Mouse (Mus musculus) bone marrow macrophage, adult 2 months (primary cell): ENCODE measurements around the gene Bivm. TPM values are rescaled to one million over a fixed set of nuclear protein-coding genes. Genes with fewer than 3 reads are reported as not detected.

ENCODE experiments used
- H3K27ac ChIP-seq: 2 replicates; pipeline ENCODE4 v1.5.1; 2012; ENCODE audit warnings: low read depth, low read length; ENCODE audit not compliant: insufficient read depth
- H3K4me1 ChIP-seq: 2 replicates; pipeline ENCODE4 v1.6.1; 2012; ENCODE audit warnings: low read length; ENCODE audit not compliant: control insufficient read depth, insufficient read depth
- H3K4me3 ChIP-seq: 2 replicates; pipeline ENCODE4 v1.5.1; 2012; ENCODE audit warnings: mild to moderate bottlenecking, low read length, moderate library complexity; ENCODE audit not compliant: insufficient read depth
- CTCF ChIP-seq: IDR thresholded peaks from 2 replicates; pipeline ENCODE4 v1.5.1; 2012; ENCODE audit warnings: low read depth, mild to moderate bottlenecking, low read length, moderate library complexity
- POLR2A ChIP-seq: IDR thresholded peaks from 2 replicates; pipeline ENCODE4 v1.6.1; 2012; ENCODE audit warnings: mild to moderate bottlenecking, low read depth, low read length, borderline replicate concordance
- polyA plus RNA-seq: library from polyadenylated mRNA; stranded (reverse); fragments of >200 nt; gene quantifications from 2 replicates; pipeline ENCODE4 v1.2.4, GENCODE M21; 2012; ENCODE audit not compliant: missing spikeins, insufficient read depth, insufficient read length

Bivm gene
- polyA plus RNA-seq, 1 experiment: 12.1 TPM

DNA sequence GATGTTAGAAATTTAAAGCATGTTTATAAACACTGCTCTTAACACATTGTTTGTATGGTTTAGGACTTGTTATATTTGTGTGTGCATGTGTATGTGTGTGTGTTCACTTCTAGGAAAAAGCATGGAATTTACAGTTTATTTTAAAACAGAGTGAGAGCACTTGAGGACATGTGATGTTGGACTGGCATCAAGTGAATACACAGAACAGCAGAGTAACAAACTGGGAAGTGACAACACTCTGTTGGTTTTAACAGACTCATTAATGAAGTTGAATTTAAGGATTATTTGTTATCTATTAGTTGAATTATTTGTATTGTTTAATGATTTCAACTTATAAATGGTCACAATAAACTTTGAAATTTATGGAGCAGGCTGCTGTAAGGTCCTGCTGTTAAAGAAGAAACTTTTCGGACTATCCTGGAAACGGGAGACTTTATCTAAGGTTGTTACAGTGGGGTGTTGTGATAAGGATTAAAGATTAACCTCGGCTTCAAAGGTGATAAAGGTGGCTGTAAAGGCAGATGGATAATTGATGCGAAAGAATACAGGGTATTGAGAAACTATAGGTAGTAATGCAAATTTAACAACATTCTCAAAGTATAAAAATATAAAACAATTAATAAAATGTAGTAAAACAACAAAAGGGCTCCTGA lies 11.3 kb downstream of the Bivm start:
- TF ChIP-seq CTCF (no peak), POLR2A (no peak)
- no peak overlapping the region for H3K27ac ChIP-seq
- H3K4me3 ChIP-seq: no peak overlapping the region
- H3K4me1 ChIP-seq: no peaks in the 10 kb centered on the region

DNA sequence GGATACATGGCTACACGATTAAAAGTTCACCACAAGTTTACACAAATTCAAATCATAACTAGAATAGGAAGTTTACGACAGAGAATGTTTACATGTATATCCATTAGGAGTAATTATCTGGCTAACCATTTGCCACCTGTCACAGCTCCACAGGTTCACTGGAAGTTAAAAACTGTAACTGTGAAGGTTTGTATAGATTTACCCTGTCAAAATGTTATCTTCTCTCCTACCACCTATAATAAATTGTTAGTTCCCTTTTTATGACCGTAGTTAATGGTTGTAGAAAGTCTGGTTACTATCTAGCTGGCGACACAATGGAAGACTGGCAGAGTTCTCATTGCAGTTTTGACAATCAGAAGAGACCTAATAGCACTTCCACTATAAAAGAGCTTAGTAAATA lies 21.5 kb downstream of the Bivm start:
- no peak overlapping the region for H3K27ac ChIP-seq
- H3K4me1 ChIP-seq: no peaks in the 10 kb centered on the region

DNA sequence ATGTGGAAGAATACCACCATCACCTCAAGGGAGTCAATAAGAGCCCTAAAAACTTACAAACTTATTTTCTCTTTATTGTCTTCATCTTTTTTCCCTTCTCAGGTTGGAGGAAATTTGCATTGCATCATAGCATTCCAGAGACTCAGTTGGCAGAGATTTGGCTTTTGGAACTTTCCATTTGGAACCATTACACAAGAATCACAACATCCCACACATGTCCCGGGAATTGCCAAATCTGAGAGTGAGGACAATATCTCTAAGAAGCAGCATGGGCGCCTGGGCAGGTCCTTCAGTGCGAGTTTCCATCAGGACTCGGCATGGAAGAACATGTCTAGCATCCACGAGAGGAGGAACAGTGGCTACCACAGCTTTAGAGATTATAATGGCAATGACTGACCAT lies 24.0 kb downstream of the Bivm start:
- no peak for TF ChIP-seq CTCF
- TF ChIP-seq POLR2A: no peak

More for the DNA sequence above, 21.5 kb downstream of the Bivm start:
- TF ChIP-seq CTCF (no peak), POLR2A (no peak)
- no peak overlapping the region for H3K4me3 ChIP-seq

DNA sequence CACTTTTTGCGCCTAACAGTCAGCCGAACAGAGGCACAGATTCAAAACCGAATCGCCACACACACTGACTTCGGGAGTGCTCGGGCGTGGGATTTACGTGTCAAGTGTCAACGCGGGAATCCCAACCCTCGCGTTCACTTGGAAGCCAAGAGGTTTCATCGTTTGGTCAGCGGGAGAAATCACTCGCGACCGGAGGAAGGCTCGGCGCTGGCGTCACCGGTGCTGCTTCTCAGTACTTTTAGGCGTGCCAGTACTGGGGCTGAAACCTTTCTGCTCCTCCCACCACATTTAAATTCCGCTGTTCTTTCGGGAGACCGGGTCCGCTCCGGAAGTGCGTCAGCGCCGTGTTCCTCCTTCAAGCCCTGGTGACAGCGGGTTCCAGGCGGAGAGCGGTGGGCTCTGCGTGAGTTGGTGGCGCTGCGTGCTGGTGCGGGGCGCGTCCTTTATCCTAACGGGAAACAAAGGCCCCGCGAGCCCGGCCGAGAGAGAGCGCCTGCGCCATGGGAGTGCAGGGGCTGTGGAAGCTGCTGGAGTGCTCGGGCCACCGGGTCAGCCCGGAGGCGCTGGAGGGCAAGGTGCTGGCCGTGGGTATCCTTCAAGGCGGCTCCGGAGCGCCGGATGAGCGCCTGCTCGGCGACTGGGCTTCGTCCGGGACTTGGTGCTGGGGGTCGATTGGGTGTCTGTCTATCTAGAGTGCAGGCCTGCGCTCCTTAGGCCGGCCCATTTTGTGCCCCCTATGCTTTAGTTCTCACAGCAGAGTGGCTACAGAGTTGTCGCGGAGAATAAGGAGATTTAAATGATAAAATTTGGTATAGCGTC lies 29.0 kb downstream of the Bivm start, which contains the start of gene Ercc5:
TSS of gene Ercc5 (plus strand) at position 182 of the 819 bp plus-strand sequence.
- Histone ChIP-seq H3K4me3 (peak within 1 kb of the TSS; percentile 70), H3K27ac (peak within 1 kb of the TSS; percentile 49), H3K4me1 (0 out of 2 replicates have a peak, but pooled peaks cover 3% of the 10 kb centered on the region)
- TF ChIP-seq CTCF (no peak), POLR2A (0 out of 2 replicates have a peak, but pooled peaks have one; percentile 13)

More for the DNA sequence above, 24.0 kb downstream of the Bivm start:
- Histone ChIP-seq H3K27ac (no peak overlapping the region), H3K4me3 (no peak overlapping the region), H3K4me1 (0 out of 2 replicates have a peak, but pooled peaks cover 3% of the 10 kb centered on the region)

DNA sequence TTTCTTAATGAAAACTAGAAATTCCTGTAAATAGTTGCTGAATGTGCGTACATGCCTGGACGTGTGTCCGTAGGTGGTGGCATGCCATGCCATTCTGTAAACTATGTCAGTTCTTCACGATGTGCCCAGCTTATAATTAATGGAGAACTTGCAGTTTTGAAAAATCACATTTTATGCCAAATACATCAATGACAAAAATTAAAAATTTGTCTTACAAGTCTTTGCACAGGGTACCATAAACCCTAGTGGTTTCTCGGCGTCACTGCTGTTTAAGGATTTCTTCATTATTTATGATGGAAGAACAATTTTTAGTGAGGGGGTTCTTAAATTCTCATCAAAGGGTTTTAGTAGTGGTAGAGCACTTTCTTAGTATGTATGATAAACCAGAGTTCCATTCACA lies 29.9 kb downstream of the Bivm start:
- Histone ChIP-seq H3K4me1 (0 out of 2 replicates have a peak, but pooled peaks cover 3% of the 10 kb centered on the region), H3K4me3 (peak overlapping the region; percentile 70), H3K27ac (no peak overlapping the region)
- TF ChIP-seq CTCF (no peak), POLR2A (no peak)

DNA sequence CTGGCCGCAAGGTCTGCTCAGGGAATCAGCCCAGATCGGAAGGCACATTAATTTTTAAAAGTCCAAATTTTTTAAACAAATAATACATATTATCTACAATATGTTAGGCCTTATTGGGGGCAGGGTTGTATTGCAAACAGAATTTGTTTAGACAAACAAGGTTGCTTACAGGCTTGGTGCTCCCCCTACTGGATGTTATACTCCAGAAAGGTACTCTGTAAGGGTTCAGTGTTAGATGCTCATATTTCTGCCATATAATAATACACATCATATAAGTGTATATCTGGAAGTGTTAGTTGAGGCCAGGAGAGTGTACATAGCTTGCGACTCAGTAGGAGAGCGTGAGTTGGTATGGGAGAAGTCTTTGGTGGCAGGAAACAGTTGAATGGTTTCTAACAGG lies 36.5 kb downstream of the Bivm start:
- no peak overlapping the region for H3K27ac ChIP-seq
- H3K4me1 ChIP-seq: no peaks in the 10 kb centered on the region
- TF ChIP-seq POLR2A: no peak
- TF ChIP-seq CTCF: no peak
- no peak overlapping the region for H3K4me3 ChIP-seq

DNA sequence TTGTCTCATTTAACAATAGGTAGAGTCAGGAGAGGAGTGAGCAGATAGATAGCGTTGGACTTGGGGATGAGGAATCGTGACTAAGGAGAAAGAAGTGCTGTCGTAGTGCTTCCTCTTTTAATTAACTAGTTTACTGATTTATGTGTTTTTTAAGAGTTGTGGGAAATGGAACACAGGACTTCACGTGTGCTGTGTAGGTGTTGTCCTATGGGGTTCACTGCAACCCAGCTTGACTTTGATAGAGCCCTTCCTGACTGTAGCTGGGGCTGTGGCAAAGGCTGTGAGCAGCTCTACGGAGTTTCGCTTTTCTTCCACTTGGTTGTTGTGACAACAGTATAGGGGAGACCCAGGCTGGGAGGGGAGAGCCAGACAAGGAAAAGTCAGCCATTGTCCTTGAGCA lies 39.6 kb downstream of the Bivm start:
- TF ChIP-seq CTCF: no peak
- no peak for TF ChIP-seq POLR2A
- H3K4me3 ChIP-seq: no peak overlapping the region
- peaks cover 9% of the 10 kb centered on the region for H3K4me1 ChIP-seq
- no peak overlapping the region for H3K27ac ChIP-seq

DNA sequence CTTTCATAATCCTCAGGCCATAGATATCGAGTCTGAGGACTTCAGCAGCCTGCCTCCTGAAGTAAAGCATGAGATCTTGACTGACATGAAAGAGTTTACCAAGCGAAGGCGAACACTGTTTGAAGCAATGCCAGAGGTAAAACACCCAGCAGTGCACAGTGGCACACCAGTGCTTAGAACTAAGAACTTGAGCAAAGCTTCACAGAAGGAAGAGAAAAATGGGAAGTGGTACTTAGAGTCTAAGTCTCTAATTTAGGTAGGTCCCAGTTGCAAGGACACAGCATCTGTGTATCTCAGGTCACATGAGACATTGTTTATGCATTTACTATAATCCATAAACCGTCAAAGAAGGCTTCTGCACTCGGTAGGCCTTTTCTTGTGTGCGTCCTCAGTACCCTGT lies 43.1 kb downstream of the Bivm start:
- Histone ChIP-seq H3K4me1 (peaks cover 9% of the 10 kb centered on the region), H3K27ac (peak overlapping the region; percentile 75), H3K4me3 (no peak overlapping the region)
- TF ChIP-seq POLR2A: no peak
- TF ChIP-seq CTCF: no peak

DNA sequence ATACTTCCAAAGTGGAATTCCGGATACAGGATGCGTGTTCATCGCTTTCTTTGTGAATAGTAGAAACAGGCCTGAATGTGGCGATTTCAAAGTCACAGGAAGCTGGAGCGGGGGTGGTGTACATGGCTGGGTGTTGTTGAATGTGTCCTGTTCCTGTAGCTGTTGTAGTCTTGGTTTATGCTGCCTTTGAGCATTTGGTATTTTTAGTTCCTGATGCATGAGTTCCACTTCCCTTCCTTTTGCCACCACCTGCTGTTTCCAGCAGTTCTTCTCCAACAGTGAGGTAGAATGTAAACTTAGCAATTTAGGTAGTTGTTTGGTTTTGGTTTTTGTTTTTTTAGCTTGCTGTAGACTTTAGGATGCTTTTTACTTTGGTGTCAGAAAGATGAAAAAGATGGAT lies 43.6 kb downstream of the Bivm start:
- no peak for TF ChIP-seq CTCF
- TF ChIP-seq POLR2A: no peak
- Histone ChIP-seq H3K4me3 (no peak overlapping the region), H3K4me1 (peaks cover 9% of the 10 kb centered on the region), H3K27ac (peak overlapping the region; percentile 75)

DNA sequence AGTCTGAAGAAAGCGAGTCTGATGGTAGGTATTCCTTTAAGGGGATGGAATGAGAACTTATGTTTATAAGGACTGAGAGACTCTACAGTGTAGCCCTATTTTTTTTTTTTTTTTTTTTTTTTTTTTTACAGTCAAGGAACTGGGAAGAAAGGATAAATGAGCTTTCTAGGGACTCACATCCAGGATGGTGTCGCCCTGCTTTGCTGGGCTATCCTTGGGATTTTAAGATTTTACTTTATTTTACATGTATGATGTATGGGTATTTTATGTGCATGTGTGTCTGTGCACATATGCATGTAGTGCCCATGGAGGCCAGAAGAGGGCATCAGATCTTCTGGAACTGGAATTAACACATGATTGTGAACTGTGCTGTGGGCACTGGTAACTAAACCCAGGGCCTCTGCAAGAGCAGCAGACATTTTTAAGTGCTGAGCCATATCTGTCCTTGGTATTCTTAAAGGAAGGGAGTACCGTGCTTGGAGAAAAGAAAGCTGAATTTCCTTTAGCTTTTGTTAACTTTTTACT lies 49.2 kb downstream of the Bivm start:
- no peaks in the 10 kb centered on the region for H3K4me1 ChIP-seq
- no peak for TF ChIP-seq CTCF
- no peak for TF ChIP-seq POLR2A
- no peak overlapping the region for H3K4me3 ChIP-seq
- H3K27ac ChIP-seq: no peak overlapping the region
